Mouse (Mus musculus) C2C12 (cell line): ENCODE measurements around the gene Stard7.

ENCODE experiments used
- CTCF ChIP-seq: IDR thresholded peaks from one replicate; pipeline ENCODE4 v1.5.1; 2011; ENCODE audit not compliant: control insufficient read depth, insufficient read depth, insufficient read length
- USF1 ChIP-seq: IDR thresholded peaks from one replicate; pipeline ENCODE4 v1.6.1; 2011; ENCODE audit warnings: low read depth, mild to moderate bottlenecking, control low read depth, moderate library complexity

- no peak for TF ChIP-seq CTCF
- TF ChIP-seq USF1: no peak
Observed at GRCm38 (mm10) chr2:127240065-127240464, 30.0 kb upstream of the Stard7 start.
